Mouse (Mus musculus) spleen, adult 2 months (tissue): ENCODE measurements around the gene Tns1.

Source experiments
- CTCF ChIP-seq: fragments of 200-500 bp; IDR thresholded peaks from 2 replicates; pipeline ENCODE4 v1.5.1; 2011; ENCODE audit warnings: mild to moderate bottlenecking, inconsistent platforms; ENCODE audit not compliant: insufficient read depth, insufficient read length, insufficient replicate concordance; ENCODE audit errors: extremely low read depth
- POLR2A ChIP-seq: fragments of 200-500 bp; IDR thresholded peaks from 2 replicates; pipeline ENCODE4 v1.6.1; 2011; ENCODE audit warnings: low read depth, low read length, inconsistent platforms

GRCm38 (mm10) chr1:74043584-74044105 lies 80.6 kb downstream of the Tns1 start:
- no peak for TF ChIP-seq CTCF
- TF ChIP-seq POLR2A: no peak
